Mouse (Mus musculus): ENCODE data around the gene Tuba1a.
"Not testable (repeated sequence)": the region's sequence is repeated elsewhere in the genome, so short reads cannot be mapped to it uniquely, and the experiment has no call there.

Tuba1a gene

DNA sequence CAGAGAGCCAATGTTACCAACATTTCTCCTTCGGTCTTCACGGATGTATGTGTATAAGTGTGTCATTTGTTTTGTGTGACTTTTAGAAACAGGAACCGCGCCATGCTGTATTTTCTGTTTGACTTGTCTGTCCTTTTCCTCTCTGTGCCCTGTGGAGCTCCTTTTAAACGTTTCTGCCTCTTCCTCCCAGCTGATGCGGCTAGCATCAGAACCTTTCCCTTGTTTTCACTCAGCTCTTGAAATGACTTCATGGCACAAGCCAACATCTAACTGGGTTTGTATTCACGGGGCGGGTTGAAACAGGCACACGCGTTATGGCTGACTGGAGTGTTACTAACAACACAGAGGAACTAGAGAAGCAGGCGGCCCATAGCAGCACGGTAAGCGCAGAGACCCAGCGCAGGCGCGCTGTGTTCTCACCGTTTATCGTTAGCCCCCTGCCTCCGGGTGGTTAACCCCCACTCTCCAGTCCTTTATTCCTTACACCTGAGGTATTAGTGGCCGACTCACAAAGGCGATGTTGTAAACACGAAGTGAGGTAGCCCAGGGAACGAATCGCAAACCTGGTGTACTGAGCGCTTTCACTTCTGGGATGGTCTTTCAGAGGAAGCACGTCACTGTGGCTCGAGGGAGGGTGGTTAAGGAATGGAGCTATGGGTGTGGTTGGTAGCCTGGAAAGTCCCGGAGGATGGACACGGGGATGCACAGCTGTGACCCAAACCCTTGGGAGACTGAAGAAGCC, 31.9 kb upstream of the Tuba1a start:
- DNase-seq (ENCODE audit: low spot score) = peak; percentile 75

DNA sequence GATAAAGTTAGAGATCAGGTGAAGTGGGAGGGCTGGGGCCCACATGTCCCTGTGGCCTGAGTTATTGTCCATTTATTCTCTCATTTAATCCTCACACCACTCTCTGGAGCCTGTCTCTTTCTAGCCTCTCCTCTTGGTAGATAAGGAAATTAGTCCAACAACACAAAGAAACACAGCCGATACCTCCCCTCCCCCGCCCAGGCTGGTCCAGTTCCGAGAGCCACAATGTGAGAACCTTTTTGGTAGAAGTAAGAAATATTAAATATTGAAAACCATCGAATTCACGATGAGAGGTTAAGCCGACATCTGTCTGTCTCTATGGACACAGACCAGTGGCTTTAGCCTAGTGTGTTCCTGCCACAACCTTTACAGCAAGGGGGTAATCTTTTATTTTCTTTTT, 31.2 kb upstream of the Tuba1a start:
- DNase-seq (ENCODE audit: low spot score) = no peak

- DNase-seq (ENCODE audit: low spot score) = no peak
These were observed 30.1 kb upstream of the Tuba1a start for GRCm38 (mm10) chr15:98983431-98984081.

DNA sequence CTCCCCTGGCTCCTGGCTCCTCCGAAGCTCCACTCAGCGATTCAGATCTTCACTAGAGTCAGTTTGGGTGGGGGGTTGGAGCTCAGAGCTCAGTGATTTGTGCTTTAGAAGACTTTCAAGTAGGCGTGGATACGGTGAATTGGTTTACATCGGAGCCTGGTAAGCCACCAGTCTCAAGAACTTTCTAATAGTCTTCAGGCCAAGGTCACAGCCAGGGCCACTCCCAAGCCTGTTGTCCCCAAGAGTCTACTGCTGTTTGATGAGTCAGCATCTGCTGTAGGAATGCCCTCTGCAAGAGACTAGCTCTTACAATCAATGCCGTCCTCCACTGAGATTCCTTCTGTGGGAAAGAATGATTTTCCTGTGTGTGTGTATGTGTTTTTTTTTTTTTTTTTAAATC, 28.6 kb upstream of the Tuba1a start:
- DNase-seq (ENCODE audit: low spot score) = no peak

GRCm38 (mm10) chr15:98980012-98980614, 26.6 kb upstream of the Tuba1a start:
- DNase-seq (ENCODE audit: low spot score) = no peak

GRCm38 (mm10) chr15:98978409-98979172, 25.1 kb upstream of the Tuba1a start:
- no peak for DNase-seq (ENCODE audit: low spot score)

DNA sequence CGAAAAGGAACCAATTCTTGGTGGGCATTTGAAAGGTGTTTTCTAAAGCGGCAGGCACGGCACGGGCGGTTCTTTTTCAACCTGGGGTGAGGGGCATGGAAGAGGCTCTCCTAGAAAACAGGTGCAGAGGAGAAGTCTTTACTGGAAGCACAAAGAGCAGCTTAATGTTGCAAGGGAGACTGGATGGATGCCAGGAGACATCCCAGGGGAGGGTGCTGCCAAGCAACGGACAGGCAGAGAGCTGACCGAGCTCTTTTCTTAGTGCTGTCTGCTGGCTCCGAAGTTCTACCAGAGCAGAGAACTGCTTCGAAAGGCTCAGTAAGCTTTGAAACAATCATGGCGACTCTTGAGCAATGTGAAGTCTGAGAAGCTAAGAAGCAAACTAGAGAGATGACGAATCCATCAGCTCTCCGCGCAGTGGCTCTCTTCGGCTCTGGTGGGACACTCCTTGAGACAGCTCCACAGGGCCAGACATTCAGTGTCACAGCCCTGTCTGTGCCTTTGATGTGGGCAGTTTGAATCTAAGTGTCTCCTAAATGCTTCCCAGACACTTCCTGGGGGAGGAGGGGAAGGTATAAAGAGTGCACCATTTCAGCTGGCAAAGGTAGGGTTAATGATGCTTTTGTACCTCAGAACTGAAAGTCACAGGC, 24.4 kb upstream of the Tuba1a start:
- DNase-seq (ENCODE audit: low spot score) = no peak

DNA sequence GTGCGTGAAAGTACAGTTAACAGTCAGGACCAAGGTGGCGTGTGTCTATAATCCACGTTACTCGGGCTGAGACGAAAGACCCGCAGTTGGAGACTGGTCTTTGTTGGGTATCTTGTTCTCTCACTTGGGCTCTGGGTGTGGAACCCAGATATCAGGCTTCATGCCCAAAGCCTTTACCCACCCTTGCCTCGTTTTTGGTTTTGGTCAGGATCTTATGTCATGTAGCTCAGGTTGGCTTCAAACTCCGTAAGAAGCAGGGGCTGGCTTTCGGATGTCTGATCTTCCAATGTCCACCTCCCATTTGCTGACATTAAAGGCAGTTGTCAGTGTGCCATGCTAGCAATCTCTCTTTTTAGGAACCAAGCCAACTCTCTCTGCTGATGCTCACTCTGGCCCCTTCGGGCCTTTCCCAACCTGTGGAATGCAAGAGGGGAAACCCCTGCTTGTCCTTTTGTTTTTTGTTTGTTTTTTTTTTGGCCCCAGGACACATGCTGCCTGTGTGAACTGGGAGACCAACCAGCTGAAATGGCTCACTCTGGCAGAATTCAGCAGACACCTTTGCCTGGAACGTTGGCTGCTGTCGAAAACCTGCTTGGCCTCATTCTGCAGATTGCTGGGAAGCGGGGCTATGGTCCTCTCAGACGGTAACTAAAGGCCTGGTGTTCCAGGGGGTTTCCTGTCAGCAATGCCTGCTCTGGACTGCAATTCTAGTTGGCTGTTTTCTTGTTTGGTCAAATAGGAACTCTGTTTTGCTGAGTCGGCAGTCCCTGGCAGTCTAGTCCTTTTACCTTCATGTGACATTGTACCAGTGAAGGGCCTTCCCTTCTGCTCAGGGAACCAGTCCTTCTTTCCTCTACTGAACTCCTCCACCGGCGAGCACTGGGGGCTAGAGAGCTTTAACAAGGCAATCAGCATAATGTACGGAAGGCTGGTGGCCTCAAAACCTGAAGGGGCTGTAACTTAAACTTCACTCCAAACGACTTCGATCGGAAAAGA, 23.6 kb upstream of the Tuba1a start:
- DNase-seq (ENCODE audit: low spot score) = no peak

- DNase-seq (ENCODE audit: low spot score) = no peak
These were observed 19.6 kb upstream of the Tuba1a start for GRCm38 (mm10) chr15:98973015-98973614.

DNA sequence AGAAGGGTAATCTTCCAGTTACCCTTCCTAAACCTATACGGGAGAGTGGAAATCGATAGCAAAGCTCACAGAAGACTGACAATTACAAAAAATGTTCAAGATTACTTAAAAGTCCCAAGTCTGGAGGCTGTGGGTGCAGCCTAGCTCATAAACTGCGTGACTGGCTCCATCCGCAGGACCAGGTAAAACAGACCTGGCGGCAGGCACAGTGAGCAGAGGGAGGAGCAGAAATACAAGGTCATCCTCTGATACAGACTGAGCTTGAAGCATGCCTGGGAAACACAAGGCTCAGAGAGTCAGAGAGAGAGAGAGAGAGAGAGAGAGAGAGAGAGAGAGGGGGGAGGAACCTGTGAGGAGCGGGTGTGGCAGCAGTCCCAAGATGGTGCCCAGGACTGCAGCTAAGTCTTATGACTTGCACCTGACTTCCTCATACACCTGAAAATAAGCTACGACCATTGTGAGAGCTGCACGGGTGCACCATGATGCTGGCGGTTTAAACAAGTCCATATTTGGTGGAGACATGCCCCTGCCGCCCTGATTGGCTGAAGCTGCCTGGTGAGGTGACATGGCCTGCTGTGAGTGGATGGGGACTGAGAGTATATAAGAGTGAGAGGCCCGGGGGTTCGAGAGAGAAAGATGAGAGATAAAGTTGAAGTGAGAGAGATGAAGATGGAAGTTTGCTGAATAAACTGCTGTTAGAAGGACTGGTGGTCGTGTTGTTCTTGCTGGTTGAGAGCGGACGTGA, 18.2 kb upstream of the Tuba1a start:
- not testable (repeated sequence) for DNase-seq (ENCODE audit: low spot score)

- no peak for DNase-seq (ENCODE audit: low spot score)
These were observed 17.6 kb upstream of the Tuba1a start for GRCm38 (mm10) chr15:98971111-98971510.

DNA sequence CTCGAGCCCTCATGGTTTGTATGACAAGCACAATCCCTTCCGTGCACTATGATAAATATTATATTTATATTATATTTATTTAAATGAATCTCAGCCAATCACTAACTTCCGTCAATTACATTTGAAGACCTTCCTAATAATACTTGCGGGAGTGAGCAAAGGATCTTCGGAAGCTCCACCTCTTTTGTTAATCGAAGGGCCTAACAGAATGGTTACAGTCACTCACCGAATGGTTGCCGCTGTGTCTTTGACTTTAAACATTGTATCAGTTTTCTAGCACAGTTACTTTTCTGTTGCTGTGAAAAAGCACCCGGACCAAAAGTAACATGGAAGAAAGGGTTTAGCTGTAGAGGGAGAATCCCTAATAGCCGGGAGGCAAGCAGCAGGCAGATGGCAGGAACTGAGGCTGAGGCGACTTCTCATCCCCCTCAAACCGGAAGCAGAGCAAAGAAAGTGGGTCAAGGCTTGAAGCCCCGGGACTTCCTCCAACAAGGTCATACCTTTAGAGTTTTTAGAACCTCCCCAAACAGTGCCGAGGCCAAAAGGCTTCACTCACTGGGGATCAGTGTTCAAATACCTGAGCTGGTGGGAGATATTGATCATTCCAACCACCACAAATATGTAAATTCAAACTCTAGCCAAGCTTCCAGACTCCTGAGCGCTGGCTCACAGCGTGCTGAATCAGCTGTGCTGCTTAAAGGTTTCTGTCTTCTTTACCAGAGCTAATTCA, 16.0 kb upstream of the Tuba1a start:
- DNase-seq (ENCODE audit: low spot score) = no peak

- peak; percentile 45 for DNase-seq (ENCODE audit: low spot score)
These were observed 15.3 kb upstream of the Tuba1a start for GRCm38 (mm10) chr15:98968701-98969371.

DNA sequence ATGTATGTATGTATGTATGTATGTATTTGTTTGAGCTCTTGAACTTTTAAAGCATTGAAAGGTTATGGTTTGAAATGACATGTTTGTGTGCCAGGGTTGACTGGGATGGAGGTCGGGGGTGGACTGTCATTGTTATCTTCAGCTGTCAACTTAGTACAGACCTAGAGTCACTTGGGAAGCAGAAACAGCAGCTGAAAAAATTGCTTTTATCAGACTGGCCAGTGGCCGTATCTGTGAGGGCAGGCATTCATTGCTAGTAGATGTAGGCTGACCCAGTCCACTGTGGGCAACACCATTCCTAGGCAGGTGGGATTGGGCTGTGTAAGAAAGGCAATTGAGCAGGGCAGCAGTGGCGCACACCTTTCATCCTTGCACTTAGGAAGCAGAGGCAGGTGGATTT, 6.0 kb upstream of the Tuba1a start:
- no peak for DNase-seq (ENCODE audit: low spot score)

DNA sequence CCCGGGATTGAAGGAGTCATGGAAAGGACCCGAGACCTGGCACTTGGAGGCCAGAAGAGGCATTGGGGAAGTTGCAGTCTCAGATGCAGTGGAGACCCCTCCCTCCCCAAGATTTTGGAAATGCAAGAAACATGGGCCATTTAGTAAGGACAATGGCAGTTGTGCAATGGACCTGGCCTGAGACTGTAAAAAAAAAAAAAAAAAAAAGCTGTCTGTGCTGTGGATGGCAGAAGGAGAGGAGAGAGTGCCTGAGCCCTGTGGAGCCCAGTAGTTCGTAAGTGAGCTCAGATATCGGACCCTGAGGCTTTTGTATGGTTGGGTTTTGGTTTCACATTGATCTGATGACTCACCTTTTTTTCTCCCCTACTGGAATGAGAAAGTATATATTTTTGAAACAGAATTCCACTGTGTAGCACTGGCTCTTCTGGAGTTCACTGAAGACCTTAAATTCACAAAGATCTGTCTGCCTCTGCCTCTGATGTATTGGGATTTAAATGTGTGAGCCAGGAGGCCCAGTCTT, 5.5 kb upstream of the Tuba1a start:
- DNase-seq (ENCODE audit: low spot score) = no peak

DNA sequence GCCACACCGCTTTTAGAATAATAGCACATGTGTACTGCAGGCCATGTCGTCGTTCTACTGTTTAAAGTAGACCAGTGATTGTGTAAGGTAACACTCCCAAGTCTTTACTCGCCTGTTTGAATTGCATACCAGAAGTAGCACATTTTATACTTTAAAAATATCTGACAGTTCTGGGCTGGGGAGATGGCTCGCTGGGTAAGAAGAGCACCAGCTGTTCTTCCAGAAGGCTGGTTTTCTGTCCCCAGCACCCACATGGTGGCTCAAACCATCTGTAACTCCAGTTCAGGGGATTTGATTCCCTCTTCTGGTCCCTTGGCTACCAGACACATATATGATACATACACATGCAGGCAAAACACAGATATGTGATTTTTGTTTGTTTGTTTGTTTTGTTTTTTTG, 4.0 kb upstream of the Tuba1a start:
- DNase-seq (ENCODE audit: low spot score) = no peak

- no peak for DNase-seq (ENCODE audit: low spot score)
These were observed 2.5 kb upstream of the Tuba1a start for GRCm38 (mm10) chr15:98956000-98956399.

DNA sequence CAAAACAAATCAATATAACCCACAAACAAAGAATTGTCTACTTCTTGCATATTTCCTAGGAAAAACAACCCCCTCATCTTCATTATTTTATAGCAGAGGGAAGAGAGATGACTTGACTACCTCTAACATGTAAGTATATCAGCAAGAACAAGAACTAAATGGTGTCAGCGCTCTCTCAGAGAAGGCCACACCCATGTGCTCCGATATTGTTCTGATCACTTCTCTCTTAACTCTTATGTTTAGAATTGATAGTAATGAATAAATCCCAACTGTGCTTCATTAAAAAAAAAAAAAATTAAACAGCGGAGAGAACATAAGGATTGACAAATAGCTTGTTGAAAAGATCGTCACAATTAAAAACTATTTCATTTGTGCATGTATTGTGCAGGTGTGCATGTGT, 1.8 kb upstream of the Tuba1a start:
- DNase-seq (ENCODE audit: low spot score) = no peak
